Comparison of ENCODE assay signal across 9 mouse cellular contexts in the genomic region with DNA sequence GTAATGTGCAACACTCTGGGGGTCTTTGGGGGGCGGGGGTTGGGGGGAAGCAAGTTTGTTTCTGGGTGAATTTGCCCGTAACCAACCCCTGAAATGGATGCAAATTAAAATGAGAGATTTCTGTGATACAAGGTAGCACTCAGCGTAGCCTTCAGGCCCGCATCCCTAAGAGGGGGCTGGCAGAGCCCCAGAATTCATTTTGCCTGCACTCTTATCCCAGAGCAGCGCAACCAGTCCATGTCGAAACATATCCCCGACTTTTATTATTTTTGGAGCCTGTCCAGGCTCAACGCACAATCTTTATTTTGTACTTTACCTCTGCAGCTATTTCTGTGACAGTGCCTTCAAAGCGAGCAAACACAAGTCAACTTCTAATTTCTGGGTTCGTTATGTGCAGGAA.
DNase-seq lines count a peak whose midpoint lies in the region; ATAC-seq and TF ChIP-seq lines count a peak whose summit lies in the region.
"Had no signal": no experiment of that assay in that cellular context is flagged by ENCODE, and none has a peak within 500 bp of the region (broad histone marks: within the 10 kb centered on the region; RNA-seq: fewer than 3 reads in every experiment).

No protein-coding gene starts in this region.

- H3K9ac ChIP-seq in kidney, postnatal 0 days (ENCODE audit: low read depth, low read length), result no peak overlapping the region
- H3K9ac ChIP-seq in embryonic facial prominence, embryonic 12.5 days, result no peak overlapping the region
- H3K9ac ChIP-seq in midbrain, embryonic 14.5 days (replicated peaks; ENCODE audit: low read length), result peak overlapping the region; percentile 34; the same call in 1 of the 2 replicates

- 0 out of 2 replicates have a peak, but pooled peaks cover 7% of the 10 kb centered on the region for H3K4me1 ChIP-seq in kidney, postnatal 0 days (replicated peaks; ENCODE audit: insufficient read depth, low read length)
- H3K4me1 ChIP-seq in embryonic facial prominence, embryonic 12.5 days, result peaks cover 15% of the 10 kb centered on the region
- H3K4me1 ChIP-seq in hindbrain, embryonic 10.5 days (replicated peaks), result peaks cover 20% of the 10 kb centered on the region
- H3K4me1 ChIP-seq in midbrain, embryonic 14.5 days (ENCODE audit: control insufficient read depth, insufficient read depth, low read length), result peaks cover 18% of the 10 kb centered on the region

- H3K9me3 ChIP-seq in kidney, postnatal 0 days (replicated peaks; ENCODE audit: low read length), result no peaks in the 10 kb centered on the region
- no peaks in the 10 kb centered on the region for H3K9me3 ChIP-seq in embryonic facial prominence, embryonic 12.5 days
- H3K9me3 ChIP-seq in hindbrain, embryonic 10.5 days, result no peaks in the 10 kb centered on the region
- no peaks in the 10 kb centered on the region for H3K9me3 ChIP-seq in midbrain, embryonic 14.5 days (ENCODE audit: control insufficient read depth, low read length)

- no peaks in the 10 kb centered on the region for H3K36me3 ChIP-seq in kidney, postnatal 0 days (ENCODE audit: insufficient read depth, low read length)
- H3K36me3 ChIP-seq in embryonic facial prominence, embryonic 12.5 days, result no peaks in the 10 kb centered on the region
- no peaks in the 10 kb centered on the region for H3K36me3 ChIP-seq in hindbrain, embryonic 10.5 days
- no peaks in the 10 kb centered on the region for H3K36me3 ChIP-seq in midbrain, embryonic 14.5 days (ENCODE audit: control insufficient read depth, insufficient read depth, low read length)

- peak; percentile 11 for DNase-seq in kidney, postnatal 0 days (ENCODE audit: low spot score)
- DNase-seq in kidney, adult 11 months, result no peak
- no peak for DNase-seq in hindbrain, embryonic 10.5 days (ENCODE audit: low spot score)
- DNase-seq in midbrain, embryonic 14.5 days, result peak; percentile 45
- no peak for DNase-seq in thymus, postnatal 14 days
- no peak for DNase-seq in frontal cortex, postnatal 14 days (ENCODE audit: low spot score in 2 of 2)
- DNase-seq in thymus, postnatal 25 days, result no peak

- no peaks in the 10 kb centered on the region for H3K27me3 ChIP-seq in kidney, postnatal 0 days (ENCODE audit: insufficient read depth, low read length)
- H3K27me3 ChIP-seq in embryonic facial prominence, embryonic 12.5 days, result no peaks in the 10 kb centered on the region
- no peaks in the 10 kb centered on the region for H3K27me3 ChIP-seq in hindbrain, embryonic 10.5 days (ENCODE audit: insufficient read depth, poor library complexity, severe bottlenecking)
- H3K27me3 ChIP-seq in midbrain, embryonic 14.5 days (ENCODE audit: control insufficient read depth, insufficient read depth, low read length), result no peaks in the 10 kb centered on the region
- H3K27me3 ChIP-seq: Patski had no signal

- 30% methylated on average over 10 of the region's 10 CpGs for WGBS in kidney, postnatal 0 days
- WGBS in embryonic facial prominence, embryonic 12.5 days, result 36% methylated on average over 10 of the region's 10 CpGs
- WGBS in hindbrain, embryonic 10.5 days, result 73% methylated on average over 10 of the region's 10 CpGs
- 34% methylated on average over 10 of the region's 10 CpGs for WGBS in midbrain, embryonic 14.5 days

- H3K4me2 ChIP-seq in kidney, postnatal 0 days (ENCODE audit: low read length), result peak overlapping the region; percentile 47
- peak overlapping the region; percentile 54 for H3K4me2 ChIP-seq in embryonic facial prominence, embryonic 12.5 days (replicated peaks)
- peak overlapping the region; percentile 55 for H3K4me2 ChIP-seq in midbrain, embryonic 14.5 days (ENCODE audit: low read length)

- no peak for ATAC-seq in kidney, postnatal 0 days (replicated peaks; ENCODE audit: low FRiP score, low read depth)
- ATAC-seq in embryonic facial prominence, embryonic 12.5 days (ENCODE audit: insufficient number of reproducible peaks, insufficient read depth, low FRiP score, low TSS enrichment), result no peak
- ATAC-seq in midbrain, embryonic 14.5 days (ENCODE audit: low FRiP score, low TSS enrichment), result peak; percentile 38; the same call in 1 of the 2 replicates
- ATAC-seq: Patski had no signal

- H3K27ac ChIP-seq in kidney, postnatal 0 days, result no peak overlapping the region
- no peak overlapping the region for H3K27ac ChIP-seq in embryonic facial prominence, embryonic 12.5 days
- H3K27ac ChIP-seq in hindbrain, embryonic 10.5 days, result no peak overlapping the region
- H3K27ac ChIP-seq in midbrain, embryonic 14.5 days (replicated peaks; ENCODE audit: low read depth, low read length), result peak overlapping the region; percentile 86; the same call in 1 of the 2 replicates

- TF ChIP-seq CTCF in kidney, postnatal 0 days (IDR thresholded peaks at IDR 0.05; ENCODE audit: low read depth), result no peak

- no peak overlapping the region; the same call in 1 of the 2 replicates for H3K4me3 ChIP-seq in kidney, postnatal 0 days (replicated peaks; ENCODE audit: low read depth, low read length)
- H3K4me3 ChIP-seq in embryonic facial prominence, embryonic 12.5 days, result no peak overlapping the region
- peak overlapping the region; percentile 42; the same call in 1 of the 2 replicates for H3K4me3 ChIP-seq in hindbrain, embryonic 10.5 days
- no peak overlapping the region for H3K4me3 ChIP-seq in midbrain, embryonic 14.5 days (replicated peaks; ENCODE audit: low read depth, low read length)

Comparison
In these comparisons a context has a peak if more than half of its experiments do, and no peak if none do; other contexts are left out.
1. DNase-seq: peak in kidney, postnatal 0 days (single experiment) and midbrain, embryonic 14.5 days (single experiment); none in kidney, adult 11 months (single experiment), hindbrain, embryonic 10.5 days (single experiment), thymus, postnatal 14 days (single experiment), frontal cortex, postnatal 14 days (0 of 2) and thymus, postnatal 25 days (single experiment).
2. Peak in every context shown above with its lines, with median percentiles within 50 percentile points of each other: H3K4me2 ChIP-seq.